Mouse (Mus musculus): ENCODE results near the gene Btbd19. TPM values are rescaled to one million over a fixed set of nuclear protein-coding genes. Genes with fewer than 3 reads are reported as not detected.

Gene Btbd19
- 1 to 10 TPM; 7.0 to 7.9 TPM for total RNA-seq (2021)
- long read RNA-seq, experiment 1, partial matches to known transcripts: 2 of 5 reads
- long read RNA-seq, experiment 1, other reads (novel, unspliced or antisense): 0 of 5 reads
- long read RNA-seq, experiment 2, partial matches to known transcripts: 2 of 4 reads
- long read RNA-seq, experiment 2, other reads (novel, unspliced or antisense): 1 of 4 reads

DNA sequence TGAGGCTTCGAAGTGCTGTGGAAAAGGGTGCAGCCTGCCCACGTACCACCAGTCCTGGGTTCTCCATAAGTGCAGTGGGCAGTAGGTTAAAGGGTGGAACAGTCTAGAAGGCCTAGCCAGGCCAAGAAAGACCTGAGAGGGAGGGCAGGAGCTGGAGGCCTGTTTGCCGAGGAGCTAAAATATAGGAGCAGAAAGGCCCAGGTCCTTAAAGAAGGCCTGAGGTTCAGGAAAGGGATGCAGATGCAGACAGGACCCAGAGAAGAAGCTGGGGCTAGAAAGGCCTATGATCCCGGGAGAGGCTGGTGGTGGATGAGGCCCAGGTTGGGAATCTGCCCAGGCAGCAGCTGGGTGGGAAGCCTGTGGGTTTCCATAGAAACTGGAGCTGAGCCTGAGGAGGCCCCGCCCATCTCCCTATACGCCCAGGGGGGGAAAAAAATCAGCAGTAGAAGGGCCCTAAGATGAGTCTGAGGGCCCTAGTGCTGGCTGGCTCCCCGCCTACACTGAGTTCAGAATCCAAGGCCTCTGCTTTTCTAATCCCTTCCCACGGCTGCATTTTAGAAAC is at the start of gene Btbd19:
Btbd19 (minus strand) TSS at position 378 of the 562 bp plus-strand sequence.
- DNase-seq: peak; percentile 48 to 66

DNA sequence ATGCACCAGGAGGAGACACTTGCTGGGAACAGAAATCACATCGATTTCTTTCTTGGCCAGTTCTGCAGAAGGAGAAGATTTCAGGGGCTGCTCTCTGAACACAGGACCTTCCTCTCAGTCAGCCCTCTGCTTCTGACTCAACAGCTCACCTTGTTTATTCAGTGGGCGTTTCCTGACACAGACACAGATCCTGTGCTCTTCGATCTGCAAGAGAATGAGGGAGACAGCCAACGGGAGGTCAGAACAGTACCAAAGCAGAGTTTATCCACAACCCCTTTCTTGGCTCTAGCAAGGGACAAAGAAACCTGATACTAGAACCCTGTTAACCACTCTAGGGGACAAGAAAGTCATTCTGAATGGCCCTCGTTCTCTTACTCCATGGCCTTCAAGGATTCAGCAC is 44.4 kb upstream of the Btbd19 start:
- no peak for DNase-seq

DNA sequence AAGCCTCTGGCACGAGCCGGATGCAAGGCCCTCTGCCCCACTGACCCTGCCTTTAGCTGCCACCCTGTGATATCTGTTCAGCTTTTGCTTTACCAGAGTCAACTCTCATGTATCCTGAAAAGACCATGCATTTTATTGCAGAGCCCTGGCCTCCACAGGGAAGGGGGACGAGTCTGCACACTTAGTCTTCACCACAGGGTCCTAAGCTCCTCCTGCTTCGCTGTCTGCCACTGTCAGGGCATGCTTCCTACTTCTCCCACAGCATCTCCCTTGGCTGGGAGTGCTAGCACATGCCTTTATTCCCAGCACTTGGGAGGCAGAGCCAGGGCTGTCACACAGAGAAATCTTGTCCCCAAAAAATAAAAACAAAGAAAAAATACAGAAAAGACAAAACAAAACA is 35.7 kb upstream of the Btbd19 start:
- DNase-seq: no peak

- no peak for DNase-seq
Measured at GRCm38 (mm10) chr4:117159666-117160065, 34.1 kb upstream of the Btbd19 start.

- no peak for DNase-seq
Measured at GRCm38 (mm10) chr4:117156372-117156771, 30.8 kb upstream of the Btbd19 start.

DNA sequence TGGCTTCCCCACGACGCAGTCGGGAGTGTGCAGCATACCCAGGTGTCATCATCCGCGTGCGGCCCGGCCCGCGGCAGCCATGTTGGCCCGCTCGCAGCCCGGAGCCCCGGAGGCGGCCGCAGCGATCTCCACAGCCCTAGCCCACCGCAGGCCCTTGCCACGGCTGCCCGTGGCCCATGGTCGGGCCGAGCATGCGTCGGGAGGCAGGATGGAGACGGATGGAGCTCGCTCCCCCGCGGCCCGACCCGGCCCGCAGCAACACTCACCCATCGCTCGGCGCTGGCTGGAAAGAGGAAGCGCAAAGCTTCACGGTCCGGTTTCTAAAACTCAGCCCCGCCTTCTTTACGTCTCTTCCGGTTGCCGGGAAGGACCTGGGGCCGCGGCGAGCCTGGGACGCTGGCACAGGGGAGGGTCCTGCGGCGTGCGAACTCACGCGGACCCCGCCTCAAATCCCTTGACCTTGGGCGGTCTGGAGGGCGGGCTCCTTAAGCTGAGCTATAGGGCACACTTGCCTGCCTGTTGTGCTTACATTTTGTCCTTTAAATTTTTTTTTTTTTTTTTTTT is 30.3 kb upstream of the Btbd19 start, which contains the start of gene Rps8:
Rps8 (minus strand) TSS at position 452 of the 564 bp plus-strand sequence.
- peak; percentile 88 to 92 for DNase-seq

- DNase-seq: peak in 1 of 2 experiments; percentile 35
Measured at GRCm38 (mm10) chr4:117155020-117155791, 29.7 kb upstream of the Btbd19 start.

- no peak for DNase-seq
Measured at GRCm38 (mm10) chr4:117152714-117153113, 27.2 kb upstream of the Btbd19 start.

DNA sequence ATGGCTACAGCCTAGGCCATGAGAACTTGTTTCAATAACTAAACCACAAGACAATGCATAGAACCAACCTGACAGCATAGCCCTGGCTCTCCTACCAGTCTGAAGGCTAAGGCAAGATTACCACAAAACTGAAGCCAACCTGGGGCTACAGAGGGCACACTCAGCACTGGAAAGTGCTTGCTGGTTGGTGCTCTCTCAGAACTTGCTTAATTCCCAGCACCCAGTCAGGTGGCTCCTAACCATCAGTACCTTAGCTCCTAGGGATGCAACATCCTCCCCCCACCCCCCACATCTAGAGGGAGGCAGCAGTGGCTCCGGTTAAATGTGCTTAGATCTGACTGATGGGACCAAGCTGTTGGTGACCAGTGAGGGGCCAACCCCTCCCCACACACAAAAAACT is 25.9 kb upstream of the Btbd19 start:
- DNase-seq: no peak

DNA sequence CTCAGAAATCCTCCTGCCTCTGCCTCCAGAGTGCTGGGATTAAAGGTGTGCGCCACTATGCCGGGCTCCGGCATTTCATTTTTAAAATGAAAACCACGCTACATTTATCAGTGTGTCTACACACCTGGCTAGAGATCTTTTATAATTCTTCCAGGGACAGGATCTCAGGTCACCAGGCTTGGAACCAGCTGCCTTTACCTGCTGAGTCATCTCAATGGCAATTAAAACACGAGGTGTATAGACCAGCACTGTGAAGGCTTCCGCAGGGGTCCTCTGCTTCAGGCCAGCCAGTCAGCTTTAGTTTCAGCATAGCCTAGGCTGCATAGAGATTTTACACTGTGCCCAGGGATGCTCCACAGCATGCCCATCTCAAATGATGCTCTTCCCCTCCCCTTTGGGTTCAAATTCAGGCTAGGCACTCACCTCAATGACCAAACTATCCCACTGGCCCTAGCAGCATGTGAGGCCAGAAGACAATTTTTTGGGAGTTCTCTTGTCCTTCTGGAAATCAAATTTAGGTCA is 24.7 kb upstream of the Btbd19 start:
- DNase-seq: no peak

DNA sequence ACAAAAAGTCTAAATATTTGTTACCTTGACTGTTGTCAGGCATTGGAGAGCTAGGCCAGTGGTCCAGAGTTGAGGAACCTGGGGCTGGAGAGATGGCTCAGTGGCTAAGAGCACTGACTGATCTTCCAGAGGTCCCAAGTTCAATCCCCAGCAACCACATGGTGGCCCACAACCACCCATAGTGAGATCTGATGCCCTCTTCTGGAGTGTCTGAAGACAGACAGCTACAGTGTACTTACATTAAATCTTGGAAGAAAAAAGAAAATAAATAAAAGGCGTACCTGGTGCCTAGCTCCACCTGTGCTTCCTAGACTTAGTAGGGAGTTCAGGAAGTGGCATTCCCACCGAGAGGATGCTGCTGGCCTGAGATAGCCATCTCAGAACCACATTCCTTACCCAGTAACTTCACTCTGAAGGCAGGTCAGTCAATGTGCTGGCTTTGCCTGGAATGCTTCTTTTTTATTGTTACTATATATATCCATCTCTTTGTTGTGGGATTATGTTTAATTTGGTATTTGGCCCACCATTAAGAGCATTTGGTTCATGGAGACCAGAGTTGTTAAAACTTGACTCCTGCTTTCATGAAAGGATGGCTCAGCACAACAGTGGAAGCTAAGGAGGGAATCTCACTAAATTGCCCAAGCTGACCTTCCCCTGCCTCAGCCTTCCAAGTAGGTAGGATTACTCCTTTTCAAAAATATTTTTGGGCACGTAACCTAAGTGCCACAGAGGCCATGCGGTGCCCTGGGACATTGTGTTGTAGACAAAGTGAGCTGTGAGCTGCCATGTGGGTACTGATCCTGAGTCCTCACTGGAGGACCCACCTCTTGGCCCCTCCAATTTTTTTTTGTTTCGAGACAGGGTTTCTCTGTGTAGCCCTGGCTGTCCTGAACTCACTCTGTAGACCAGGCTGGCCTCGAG is 24.0 kb upstream of the Btbd19 start:
- no peak for DNase-seq

DNA sequence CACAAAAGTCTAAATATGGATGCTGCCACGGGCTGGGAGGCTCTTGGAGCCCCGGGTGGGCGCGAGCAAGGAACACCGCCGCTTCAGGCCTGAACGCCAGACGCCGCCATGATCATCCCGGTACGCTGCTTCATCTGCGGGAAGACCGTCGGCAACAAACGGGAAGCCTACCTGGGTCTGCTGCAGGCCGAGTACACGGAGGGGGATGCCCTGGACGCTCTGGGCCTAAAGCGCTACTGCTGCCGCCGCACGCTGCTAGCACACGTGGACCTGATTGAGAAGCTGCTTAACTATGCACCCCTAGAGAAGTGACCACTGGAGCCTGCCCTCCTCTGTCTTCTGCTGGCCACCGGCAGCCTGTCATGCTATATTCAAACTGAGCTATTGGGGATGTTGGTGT is 23.3 kb upstream of the Btbd19 start:
- DNase-seq: no peak

GRCm38 (mm10) chr4:117148047-117148713 is 22.7 kb upstream of the Btbd19 start:
- no peak for DNase-seq

DNA sequence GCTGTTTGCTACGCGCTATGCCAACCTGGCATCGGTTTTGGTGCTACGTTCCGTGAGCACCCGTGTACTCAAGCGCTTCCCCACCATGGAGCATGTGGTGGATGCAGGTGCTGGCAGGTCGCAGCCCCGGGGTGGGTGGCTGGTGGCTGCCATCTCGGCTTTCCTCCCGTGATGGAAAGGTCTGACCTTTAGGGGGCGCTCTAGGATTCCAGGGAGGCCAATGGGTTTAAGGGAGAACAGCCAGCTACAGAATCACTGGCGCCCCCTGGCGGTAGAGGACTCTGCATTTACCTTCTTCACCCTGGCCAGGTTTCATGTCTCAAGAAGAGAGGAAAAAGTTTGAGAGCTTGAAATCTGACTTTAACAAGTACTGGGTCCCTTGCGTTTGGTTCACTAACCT is 20.7 kb upstream of the Btbd19 start:
- DNase-seq: peak; percentile 91 to 95

GRCm38 (mm10) chr4:117145248-117145647 is 19.7 kb upstream of the Btbd19 start:
- no peak for DNase-seq

GRCm38 (mm10) chr4:117143023-117143422 is 17.5 kb upstream of the Btbd19 start:
- no peak for DNase-seq

- DNase-seq: no peak
Measured at GRCm38 (mm10) chr4:117140613-117141012, 15.1 kb upstream of the Btbd19 start.

- peak; percentile 51 to 65 for DNase-seq
Measured at GRCm38 (mm10) chr4:117139217-117139612, 13.7 kb upstream of the Btbd19 start.

DNA sequence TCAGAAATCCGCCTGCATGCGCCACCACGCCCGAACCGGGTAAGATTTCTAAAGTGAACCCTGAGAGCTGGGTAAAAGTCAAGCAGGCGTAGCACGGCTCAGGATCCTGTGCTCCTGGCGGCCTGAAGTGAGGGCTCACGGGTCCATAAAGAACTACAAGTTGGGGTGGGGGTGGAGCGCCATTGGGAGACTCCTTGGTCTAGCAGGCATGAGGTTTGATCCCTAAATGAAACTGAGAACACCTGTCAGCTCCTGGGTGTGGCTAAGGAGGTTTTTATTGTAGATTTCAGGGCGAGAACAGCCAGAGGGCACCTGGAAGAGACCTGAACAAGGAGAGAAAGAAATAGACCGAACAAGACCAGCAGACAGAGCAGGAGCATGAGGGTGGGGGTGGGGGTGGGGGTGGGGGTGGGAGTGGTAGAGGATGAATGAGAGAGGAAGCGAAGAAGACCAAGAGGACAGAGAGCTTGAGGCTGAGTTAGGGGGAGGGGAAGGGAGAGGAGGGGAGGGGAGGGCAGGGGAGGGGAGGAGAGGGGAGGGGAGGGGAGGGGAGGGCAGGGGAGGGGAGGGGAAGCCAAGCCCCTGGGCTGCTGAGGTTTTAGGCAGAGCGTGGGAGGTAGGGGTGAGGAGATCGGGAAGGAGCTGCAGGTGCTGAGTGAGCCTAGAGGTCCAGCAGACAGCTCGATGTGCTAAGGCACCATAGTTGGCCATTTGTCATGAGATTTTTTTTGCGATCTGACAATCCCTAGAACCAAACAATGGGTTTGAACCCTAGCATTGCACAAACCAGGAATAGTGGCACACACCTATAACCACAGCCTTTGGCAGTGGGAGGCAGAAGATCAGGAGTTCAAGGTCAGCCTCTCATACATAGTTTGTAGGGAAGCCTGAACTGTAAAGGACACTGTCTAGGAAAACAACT is 13.0 kb upstream of the Btbd19 start:
- no peak for DNase-seq

- DNase-seq: peak; percentile 82 to 85
Measured at GRCm38 (mm10) chr4:117136034-117136433, 10.5 kb upstream of the Btbd19 start.
